Mouse (Mus musculus) limb, embryonic 15.5 days (tissue): ENCODE data around the gene Ap3b1. TPM values are rescaled to one million over a fixed set of nuclear protein-coding genes. Genes with fewer than 3 reads are reported as not detected.

Experiments used
- ATAC-seq: fragments of 200-750 bp; cut with Nextera tagmentation; 2 replicates; pipeline ENCODE4 v1.8.0; 2017; ENCODE audit warnings: low read depth, moderate TSS enrichment; ENCODE audit not compliant: insufficient number of reproducible peaks, low FRiP score, low TSS enrichment
- H3K27ac ChIP-seq: fragments of 300-500 bp; sonication (generic); 2 replicates; pipeline ENCODE4 v1.5.1; 2015; ENCODE audit warnings: moderate library complexity, mild to moderate bottlenecking, inconsistent platforms
- H3K27me3 ChIP-seq: fragments of 300-500 bp; sonication (generic); 2 replicates; pipeline ENCODE4 v1.6.1; 2015; ENCODE audit warnings: inconsistent platforms
- H3K36me3 ChIP-seq: fragments of 300-500 bp; sonication (generic); 2 replicates; pipeline ENCODE4 v1.6.1; 2015; ENCODE audit warnings: inconsistent platforms
- H3K4me1 ChIP-seq: fragments of 300-500 bp; sonication (generic); 2 replicates; pipeline ENCODE4 v1.6.1; 2015; ENCODE audit warnings: inconsistent platforms
- H3K4me2 ChIP-seq: fragments of 300-500 bp; sonication (generic); 2 replicates; pipeline ENCODE4 v1.6.1; 2015; ENCODE audit warnings: mild to moderate bottlenecking, inconsistent platforms
- H3K4me3 ChIP-seq: fragments of 300-500 bp; sonication (generic); 2 replicates; pipeline ENCODE4 v1.5.1; 2015; ENCODE audit warnings: mild to moderate bottlenecking, inconsistent platforms
- H3K9ac ChIP-seq: fragments of 300-500 bp; sonication (generic); 2 replicates; pipeline ENCODE4 v1.6.1; 2015; ENCODE audit warnings: inconsistent platforms
- H3K9me3 ChIP-seq: fragments of 300-500 bp; sonication (generic); 2 replicates; pipeline ENCODE4 v1.6.1; 2016; ENCODE audit warnings: inconsistent platforms
- WGBS: fragments of 180-500 bp; shearing (Covaris S2); methylation state at CpG from one replicate; pipeline ENCODE4 v1.1.7; 2015; 5-methylcytosine and 5-hydroxymethylcytosine counted together
- polyA plus RNA-seq: library from polyadenylated mRNA; unstranded; fragments of >200 nt; fragmentation: Nextera tagmentation; extraction: Ambion mirVana; gene quantifications from 2 replicates; pipeline ENCODE4 v1.2.1, GENCODE M21; 2015

Ap3b1 gene
- polyA plus RNA-seq, 1 experiment from 2014 or later: 44.1 TPM

- peaks cover 17% of the 10 kb centered on the region for H3K36me3 ChIP-seq
- no peaks in the 10 kb centered on the region for H3K27me3 ChIP-seq
- no peaks in the 10 kb centered on the region for H3K9me3 ChIP-seq
- WGBS: 58% methylated on average over 11 of the region's 11 CpGs
- no peak overlapping the region for H3K9ac ChIP-seq
- ATAC-seq: no peak
- no peak overlapping the region for H3K4me3 ChIP-seq
- no peaks in the 10 kb centered on the region for H3K4me1 ChIP-seq
- H3K4me2 ChIP-seq: no peak overlapping the region
- H3K27ac ChIP-seq: no peak overlapping the region
These were observed 112.4 kb downstream of the Ap3b1 start for GRCm38 (mm10) chr13:94471009-94471672.

- no peak overlapping the region for H3K4me2 ChIP-seq
- WGBS: 94% methylated on average over 3 of the region's 3 CpGs
- H3K27me3 ChIP-seq: no peaks in the 10 kb centered on the region
- H3K4me1 ChIP-seq: no peaks in the 10 kb centered on the region
- no peak for ATAC-seq
- H3K4me3 ChIP-seq: no peak overlapping the region
- no peak overlapping the region for H3K9ac ChIP-seq
- H3K27ac ChIP-seq: no peak overlapping the region
- no peaks in the 10 kb centered on the region for H3K9me3 ChIP-seq
- peaks cover 39% of the 10 kb centered on the region for H3K36me3 ChIP-seq
These were observed 117.4 kb downstream of the Ap3b1 start for GRCm38 (mm10) chr13:94476208-94476607.

- no peaks in the 10 kb centered on the region for H3K27me3 ChIP-seq
- H3K4me1 ChIP-seq: no peaks in the 10 kb centered on the region
- H3K9ac ChIP-seq: no peak overlapping the region
- no peak for ATAC-seq
- peaks cover 60% of the 10 kb centered on the region for H3K36me3 ChIP-seq
- no peaks in the 10 kb centered on the region for H3K9me3 ChIP-seq
- H3K27ac ChIP-seq: no peak overlapping the region
- H3K4me3 ChIP-seq: no peak overlapping the region
- H3K4me2 ChIP-seq: no peak overlapping the region
- WGBS: 44% methylated on average over 7 of the region's 7 CpGs
These were observed 121.5 kb downstream of the Ap3b1 start for GRCm38 (mm10) chr13:94480256-94480655.

GRCm38 (mm10) chr13:94490684-94491083 lies 131.9 kb downstream of the Ap3b1 start:
- no peak for ATAC-seq

GRCm38 (mm10) chr13:94491159-94491558 lies 132.4 kb downstream of the Ap3b1 start:
- WGBS: 90% methylated on average over 8 of the region's 8 CpGs
- Histone ChIP-seq H3K9ac (no peak overlapping the region), H3K4me1 (no peaks in the 10 kb centered on the region), H3K9me3 (no peaks in the 10 kb centered on the region), H3K4me3 (no peak overlapping the region), H3K36me3 (peaks cover 30% of the 10 kb centered on the region), H3K27ac (no peak overlapping the region), H3K27me3 (no peaks in the 10 kb centered on the region), H3K4me2 (no peak overlapping the region)
- no peak for ATAC-seq

More at GRCm38 (mm10) chr13:94490684-94491083, 131.9 kb downstream of the Ap3b1 start:
- Histone ChIP-seq H3K36me3 (peaks cover 30% of the 10 kb centered on the region), H3K27ac (no peak overlapping the region), H3K9ac (no peak overlapping the region), H3K27me3 (no peaks in the 10 kb centered on the region), H3K4me1 (no peaks in the 10 kb centered on the region), H3K9me3 (no peaks in the 10 kb centered on the region), H3K4me2 (no peak overlapping the region), H3K4me3 (no peak overlapping the region)
- 83% methylated on average over 3 of the region's 3 CpGs for WGBS

- Histone ChIP-seq H3K4me1 (no peaks in the 10 kb centered on the region), H3K9me3 (no peaks in the 10 kb centered on the region), H3K9ac (no peak overlapping the region), H3K27ac (no peak overlapping the region), H3K27me3 (no peaks in the 10 kb centered on the region), H3K4me3 (no peak overlapping the region), H3K4me2 (no peak overlapping the region), H3K36me3 (peaks cover 30% of the 10 kb centered on the region)
- no peak for ATAC-seq
- WGBS: 82% methylated on average over 3 of the region's 3 CpGs
These were observed 138.8 kb downstream of the Ap3b1 start for GRCm38 (mm10) chr13:94497521-94497920.

- no peak for ATAC-seq
- Histone ChIP-seq H3K4me3 (no peak overlapping the region), H3K9me3 (no peaks in the 10 kb centered on the region), H3K9ac (no peak overlapping the region), H3K36me3 (peaks cover 15% of the 10 kb centered on the region), H3K27ac (no peak overlapping the region), H3K4me2 (no peak overlapping the region), H3K27me3 (no peaks in the 10 kb centered on the region), H3K4me1 (no peaks in the 10 kb centered on the region)
- WGBS: 70% methylated on average over 3 of the region's 3 CpGs
These were observed 147.7 kb downstream of the Ap3b1 start for GRCm38 (mm10) chr13:94506411-94506810.

GRCm38 (mm10) chr13:94508344-94508743 lies 149.6 kb downstream of the Ap3b1 start:
- WGBS: 47% methylated on average over 8 of the region's 8 CpGs
- no peak overlapping the region for H3K9ac ChIP-seq

GRCm38 (mm10) chr13:94513157-94513767 lies 154.5 kb downstream of the Ap3b1 start:
- peaks cover 14% of the 10 kb centered on the region; the same call in 1 of the 2 replicates for H3K36me3 ChIP-seq
- H3K9ac ChIP-seq: no peak overlapping the region
- no peak overlapping the region for H3K27ac ChIP-seq
- H3K4me1 ChIP-seq: no peaks in the 10 kb centered on the region
- no peaks in the 10 kb centered on the region for H3K27me3 ChIP-seq
- no peaks in the 10 kb centered on the region for H3K9me3 ChIP-seq
- ATAC-seq: no peak
- H3K4me3 ChIP-seq: no peak overlapping the region
- WGBS: 70% methylated on average over 10 of the region's 10 CpGs
- no peak overlapping the region for H3K4me2 ChIP-seq

More at GRCm38 (mm10) chr13:94508344-94508743, 149.6 kb downstream of the Ap3b1 start:
- Histone ChIP-seq H3K9me3 (no peaks in the 10 kb centered on the region), H3K27ac (no peak overlapping the region), H3K4me3 (no peak overlapping the region), H3K27me3 (no peaks in the 10 kb centered on the region), H3K36me3 (peaks cover 18% of the 10 kb centered on the region), H3K4me1 (no peaks in the 10 kb centered on the region), H3K4me2 (no peak overlapping the region)
- no peak for ATAC-seq

- H3K4me3 ChIP-seq: no peak overlapping the region
- H3K9ac ChIP-seq: no peak overlapping the region
- no peaks in the 10 kb centered on the region for H3K4me1 ChIP-seq
- ATAC-seq: no peak
- H3K4me2 ChIP-seq: no peak overlapping the region
- H3K9me3 ChIP-seq: no peaks in the 10 kb centered on the region
- 89% methylated on average over 9 of the region's 9 CpGs for WGBS
- H3K27ac ChIP-seq: no peak overlapping the region
- peaks cover 14% of the 10 kb centered on the region; the same call in 1 of the 2 replicates for H3K36me3 ChIP-seq
- no peaks in the 10 kb centered on the region for H3K27me3 ChIP-seq
These were observed 155.1 kb downstream of the Ap3b1 start for GRCm38 (mm10) chr13:94513898-94514297.

- H3K4me1 ChIP-seq: no peaks in the 10 kb centered on the region
- no peak overlapping the region for H3K4me3 ChIP-seq
- H3K4me2 ChIP-seq: no peak overlapping the region
- H3K9me3 ChIP-seq: no peaks in the 10 kb centered on the region
- H3K9ac ChIP-seq: no peak overlapping the region
- ATAC-seq: no peak
- no peak overlapping the region for H3K27ac ChIP-seq
- no peaks in the 10 kb centered on the region for H3K27me3 ChIP-seq
- peaks cover 14% of the 10 kb centered on the region; the same call in 1 of the 2 replicates for H3K36me3 ChIP-seq
These were observed 156.2 kb downstream of the Ap3b1 start for GRCm38 (mm10) chr13:94514992-94515391.

- Histone ChIP-seq H3K27me3 (no peaks in the 10 kb centered on the region), H3K9ac (no peak overlapping the region), H3K4me2 (no peak overlapping the region), H3K36me3 (peaks cover 14% of the 10 kb centered on the region; the same call in 1 of the 2 replicates), H3K9me3 (no peaks in the 10 kb centered on the region), H3K4me3 (no peak overlapping the region), H3K27ac (no peak overlapping the region), H3K4me1 (no peaks in the 10 kb centered on the region)
- ATAC-seq: no peak
- 83% methylated on average over 6 of the region's 6 CpGs for WGBS
These were observed 157.8 kb downstream of the Ap3b1 start for GRCm38 (mm10) chr13:94516532-94516931.
